Mouse (Mus musculus) megakaryocyte, embryonic 14.5 days (primary cell): ENCODE results near the gene Trip12. TPM values are rescaled to one million over a fixed set of nuclear protein-coding genes. Genes with fewer than 3 reads are reported as not detected.

ENCODE experiments used
- H3K27me3 ChIP-seq: replicated peaks from 2 replicates; pipeline ENCODE3; 2012; ENCODE audit warnings: inconsistent platforms
- H3K36me3 ChIP-seq: replicated peaks from 2 replicates; pipeline ENCODE3; 2012; ENCODE audit warnings: low read length, inconsistent platforms, mixed read lengths
- H3K4me1 ChIP-seq: 2 replicates; pipeline ENCODE4 v1.6.1; 2012; ENCODE audit warnings: inconsistent platforms
- H3K4me3 ChIP-seq: replicated peaks from 2 replicates; pipeline ENCODE3; 2012; ENCODE audit warnings: moderate library complexity, mild to moderate bottlenecking, inconsistent platforms
- H3K9me3 ChIP-seq: 2 replicates; pipeline ENCODE4 v1.6.1; 2012; ENCODE audit warnings: inconsistent platforms
- FLI1 ChIP-seq: IDR thresholded peaks from 2 replicates; pipeline ENCODE4 v1.6.1; 2012; ENCODE audit warnings: low read length, inconsistent platforms, mixed read lengths
- GATA1 ChIP-seq: IDR thresholded peaks from 3 replicates; pipeline ENCODE4 v1.6.1; 2012; ENCODE audit warnings: mixed read lengths, low read length, inconsistent platforms, borderline replicate concordance
- polyA plus RNA-seq: library from polyadenylated mRNA; stranded (reverse); fragments of >175 nt; gene quantifications from 2 replicates; pipeline ENCODE4 v1.2.3, GENCODE M21; 2012; ENCODE audit warnings: low replicate concordance; ENCODE audit not compliant: insufficient read depth

Gene Trip12
- polyA plus RNA-seq, 1 experiment, result 25.7 TPM

GRCm38 (mm10) chr1:84803788-84804187 is 36.5 kb downstream of the Trip12 start:
- TF ChIP-seq FLI1 (no peak), GATA1 (no peak)
- Histone ChIP-seq H3K9me3 (no peaks in the 10 kb centered on the region), H3K4me3 (no peak overlapping the region)

GRCm38 (mm10) chr1:84799166-84799565 is 41.1 kb downstream of the Trip12 start:
- peaks cover 13% of the 10 kb centered on the region for H3K4me1 ChIP-seq
- peaks cover 51% of the 10 kb centered on the region for H3K36me3 ChIP-seq
- TF ChIP-seq GATA1 (no peak), FLI1 (no peak)
- H3K4me3 ChIP-seq, result no peak overlapping the region
- H3K27me3 ChIP-seq, result no peaks in the 10 kb centered on the region
- no peaks in the 10 kb centered on the region for H3K9me3 ChIP-seq

More at GRCm38 (mm10) chr1:84803788-84804187, 36.5 kb downstream of the Trip12 start:
- Histone ChIP-seq H3K36me3 (peaks cover 36% of the 10 kb centered on the region), H3K4me1 (peaks cover 21% of the 10 kb centered on the region), H3K27me3 (no peaks in the 10 kb centered on the region)

GRCm38 (mm10) chr1:84795335-84795734 is 45.0 kb downstream of the Trip12 start:
- Histone ChIP-seq H3K27me3 (no peaks in the 10 kb centered on the region), H3K36me3 (peaks cover 79% of the 10 kb centered on the region)
- TF ChIP-seq GATA1, result no peak

GRCm38 (mm10) chr1:84791393-84791792 is 48.9 kb downstream of the Trip12 start:
- Histone ChIP-seq H3K27me3 (no peaks in the 10 kb centered on the region), H3K4me1 (peaks cover 6% of the 10 kb centered on the region; the same call in 1 of the 2 replicates), H3K4me3 (no peak overlapping the region), H3K9me3 (no peaks in the 10 kb centered on the region), H3K36me3 (peaks cover 96% of the 10 kb centered on the region)
- TF ChIP-seq FLI1 (no peak), GATA1 (no peak)

More at GRCm38 (mm10) chr1:84795335-84795734, 45.0 kb downstream of the Trip12 start:
- peaks cover 7% of the 10 kb centered on the region for H3K4me1 ChIP-seq
- no peak overlapping the region for H3K4me3 ChIP-seq
- no peaks in the 10 kb centered on the region for H3K9me3 ChIP-seq

- peaks cover 92% of the 10 kb centered on the region for H3K36me3 ChIP-seq
- no peaks in the 10 kb centered on the region for H3K9me3 ChIP-seq
- TF ChIP-seq GATA1, result no peak
- TF ChIP-seq FLI1, result no peak
- H3K4me3 ChIP-seq, result no peak overlapping the region
- no peaks in the 10 kb centered on the region for H3K27me3 ChIP-seq
- no peaks in the 10 kb centered on the region for H3K4me1 ChIP-seq
Measured at GRCm38 (mm10) chr1:84780630-84781029, 59.7 kb downstream of the Trip12 start.

- H3K4me1 ChIP-seq, result peaks cover 3% of the 10 kb centered on the region; the same call in 1 of the 2 replicates
- TF ChIP-seq GATA1 (no peak), FLI1 (no peak)
- no peaks in the 10 kb centered on the region for H3K9me3 ChIP-seq
- H3K4me3 ChIP-seq, result no peak overlapping the region
- peaks cover 91% of the 10 kb centered on the region for H3K36me3 ChIP-seq
- no peaks in the 10 kb centered on the region for H3K27me3 ChIP-seq
Measured at GRCm38 (mm10) chr1:84777455-84777854, 62.9 kb downstream of the Trip12 start.

- Histone ChIP-seq H3K9me3 (no peaks in the 10 kb centered on the region), H3K36me3 (peaks cover 100% of the 10 kb centered on the region), H3K4me1 (no peaks in the 10 kb centered on the region), H3K4me3 (no peak overlapping the region), H3K27me3 (no peaks in the 10 kb centered on the region)
- TF ChIP-seq GATA1 (no peak), FLI1 (no peak)
Measured at GRCm38 (mm10) chr1:84758843-84759242, 81.5 kb downstream of the Trip12 start.

- H3K9me3 ChIP-seq, result no peaks in the 10 kb centered on the region
- H3K4me1 ChIP-seq, result no peaks in the 10 kb centered on the region
- H3K36me3 ChIP-seq, result peaks cover 98% of the 10 kb centered on the region
- no peak overlapping the region for H3K4me3 ChIP-seq
- TF ChIP-seq FLI1, result no peak
- TF ChIP-seq GATA1, result no peak
- H3K27me3 ChIP-seq, result no peaks in the 10 kb centered on the region
Measured at GRCm38 (mm10) chr1:84742156-84742555, 98.2 kb downstream of the Trip12 start.

GRCm38 (mm10) chr1:84740080-84740479 is 100.2 kb downstream of the Trip12 start:
- no peaks in the 10 kb centered on the region for H3K4me1 ChIP-seq
- H3K9me3 ChIP-seq, result no peaks in the 10 kb centered on the region
- TF ChIP-seq GATA1 (no peak), FLI1 (no peak)
- H3K4me3 ChIP-seq, result no peak overlapping the region
- no peaks in the 10 kb centered on the region for H3K27me3 ChIP-seq
- peaks cover 97% of the 10 kb centered on the region for H3K36me3 ChIP-seq

GRCm38 (mm10) chr1:84737097-84737496 is 103.2 kb downstream of the Trip12 start:
- no peak for TF ChIP-seq GATA1
- no peak for TF ChIP-seq FLI1
- Histone ChIP-seq H3K27me3 (no peaks in the 10 kb centered on the region), H3K36me3 (peaks cover 94% of the 10 kb centered on the region), H3K4me1 (peaks cover 6% of the 10 kb centered on the region; the same call in 1 of the 2 replicates), H3K4me3 (no peak overlapping the region), H3K9me3 (no peaks in the 10 kb centered on the region)

GRCm38 (mm10) chr1:84733799-84734198 is 106.5 kb downstream of the Trip12 start:
- no peak for TF ChIP-seq GATA1
- TF ChIP-seq FLI1, result no peak
- H3K36me3 ChIP-seq, result peaks cover 95% of the 10 kb centered on the region

More at GRCm38 (mm10) chr1:84733799-84734198, 106.5 kb downstream of the Trip12 start:
- no peaks in the 10 kb centered on the region for H3K9me3 ChIP-seq
- H3K4me3 ChIP-seq, result no peak overlapping the region
- no peaks in the 10 kb centered on the region for H3K27me3 ChIP-seq
- H3K4me1 ChIP-seq, result peaks cover 6% of the 10 kb centered on the region; the same call in 1 of the 2 replicates
